Mouse (Mus musculus): Measurements from ENCODE around the gene Neurod1.
A peak's percentile ranks its signal among the peaks of the same experiment; 100 is the strongest.

The Neurod1 gene

GRCm38 (mm10) chr2:79442906-79443305, 13.6 kb downstream of the Neurod1 start:
- no peak for DNase-seq

- no peak for DNase-seq
Measured at GRCm38 (mm10) chr2:79442227-79442626, 14.3 kb downstream of the Neurod1 start.

DNA sequence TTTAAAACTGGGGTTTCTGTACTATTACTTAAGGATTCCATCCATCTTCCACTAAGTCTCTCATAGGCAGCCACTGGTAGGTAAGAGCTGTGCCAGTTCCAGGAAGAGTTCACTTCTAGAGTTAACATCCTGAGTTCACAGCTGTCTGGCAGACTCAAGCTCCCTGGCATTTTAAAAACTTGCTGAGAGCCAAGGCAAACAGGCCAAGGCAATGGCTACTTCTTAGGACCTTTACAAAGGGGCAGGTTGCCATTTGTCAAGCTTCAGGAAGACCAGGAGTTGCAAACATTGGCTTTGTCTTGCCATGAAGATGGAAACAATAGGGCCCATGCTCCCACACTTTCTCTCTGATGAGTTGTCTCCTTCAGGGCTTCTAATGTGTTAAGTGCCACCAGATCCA, 26.5 kb downstream of the Neurod1 start:
- DNase-seq = no peak

DNA sequence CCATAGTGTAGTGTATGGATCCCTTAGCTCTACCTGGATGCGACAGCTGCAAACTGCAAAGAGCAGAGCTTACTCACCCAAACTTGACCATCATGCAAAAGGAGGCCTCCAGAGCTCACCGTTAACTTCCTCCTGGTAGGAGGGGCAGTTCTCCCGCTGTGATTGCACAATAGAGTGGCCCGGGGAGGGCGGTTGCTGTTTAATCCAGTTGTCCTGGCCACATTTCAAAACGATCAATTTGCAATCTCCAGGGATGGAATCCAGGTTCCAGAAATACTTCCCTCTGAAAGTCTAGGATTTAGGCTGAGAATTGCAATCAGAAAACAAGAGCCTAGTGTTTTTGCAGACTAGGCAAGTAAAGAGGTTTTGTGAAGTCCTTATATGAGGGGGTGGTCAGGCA, 26.9 kb downstream of the Neurod1 start:
- no peak for DNase-seq

GRCm38 (mm10) chr2:79429108-79429507, 27.4 kb downstream of the Neurod1 start:
- no peak for DNase-seq

- peak; percentile 43 for DNase-seq
Measured at GRCm38 (mm10) chr2:79428569-79429104, 27.9 kb downstream of the Neurod1 start.

DNA sequence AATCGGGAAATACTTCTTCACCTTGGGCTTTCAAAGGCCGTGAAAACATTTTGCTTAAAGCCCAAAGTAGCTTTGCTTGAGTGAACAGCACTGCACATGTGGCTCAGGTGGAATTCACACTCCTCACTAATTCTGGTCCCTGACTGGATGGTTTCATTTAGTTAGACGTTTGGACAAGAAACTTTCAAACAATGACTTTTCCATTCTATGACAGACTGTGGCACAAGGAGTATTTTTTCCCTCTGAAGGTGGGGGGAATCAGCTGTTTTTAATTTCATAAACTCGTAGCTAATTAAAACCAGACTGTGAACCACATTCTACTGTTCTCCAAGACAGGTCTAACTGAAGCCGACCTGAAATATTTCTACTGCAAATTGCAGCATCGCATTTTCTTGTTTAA, 28.5 kb downstream of the Neurod1 start:
- no peak for DNase-seq

DNA sequence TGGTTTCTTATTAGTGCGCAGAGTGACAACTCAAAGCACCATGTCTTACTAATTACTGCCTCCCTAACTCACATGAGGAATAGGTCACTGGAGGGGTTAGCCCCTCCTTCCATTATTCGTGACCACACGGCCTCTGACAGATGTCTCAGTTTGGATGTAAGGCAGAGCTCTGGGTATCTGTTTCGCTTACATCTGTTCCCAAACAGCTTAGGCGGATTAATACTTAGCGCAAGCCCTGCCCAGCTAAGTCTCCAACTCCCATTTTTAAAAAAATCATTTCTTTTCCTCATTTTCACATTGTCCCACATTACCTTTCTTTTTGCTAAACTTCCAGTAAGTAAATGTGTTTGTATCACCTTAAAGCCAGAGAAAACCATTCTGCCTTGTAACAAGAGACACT, 34.9 kb downstream of the Neurod1 start:
- DNase-seq = no peak

GRCm38 (mm10) chr2:79414505-79414904, 42.0 kb downstream of the Neurod1 start:
- no peak for DNase-seq

DNA sequence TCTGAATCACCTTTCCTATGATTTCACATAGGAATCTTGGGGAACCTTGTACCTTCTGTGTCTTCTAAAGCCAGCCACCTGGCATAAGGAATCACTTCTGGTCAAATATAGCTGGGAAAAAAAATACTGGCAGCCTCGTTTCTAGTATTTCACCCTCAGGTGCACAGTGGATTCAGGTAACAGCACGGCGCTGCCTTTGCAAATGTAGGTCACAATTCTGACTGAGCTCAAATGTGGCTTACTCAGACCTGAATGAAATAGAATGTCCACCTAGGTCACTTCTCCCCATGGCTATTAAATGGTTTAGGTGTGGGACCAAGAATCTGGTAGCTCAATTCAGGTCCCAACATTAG, 45.7 kb downstream of the Neurod1 start:
- no peak for DNase-seq

- DNase-seq = no peak
Measured at GRCm38 (mm10) chr2:79410247-79410902, 46.2 kb downstream of the Neurod1 start.

- DNase-seq = no peak
Measured at GRCm38 (mm10) chr2:79405661-79406405, 50.7 kb downstream of the Neurod1 start.

Data from right cerebral cortex, postnatal 25 days (tissue).